Mouse (Mus musculus) urinary bladder, postnatal 4 days (tissue): Measurements from ENCODE around the gene Kbtbd13.
"Not testable (repeated sequence)": the region's sequence is repeated elsewhere in the genome, so short reads cannot be mapped to it uniquely, and the experiment has no call there.

Experiments used
- DNase-seq, 2 experiments: peaks; one replicate each; pipeline ENCODE4 v3.0.0; 2021 to 2022; ENCODE audit warnings: low spot score in 2 of 2

Kbtbd13 gene

DNA sequence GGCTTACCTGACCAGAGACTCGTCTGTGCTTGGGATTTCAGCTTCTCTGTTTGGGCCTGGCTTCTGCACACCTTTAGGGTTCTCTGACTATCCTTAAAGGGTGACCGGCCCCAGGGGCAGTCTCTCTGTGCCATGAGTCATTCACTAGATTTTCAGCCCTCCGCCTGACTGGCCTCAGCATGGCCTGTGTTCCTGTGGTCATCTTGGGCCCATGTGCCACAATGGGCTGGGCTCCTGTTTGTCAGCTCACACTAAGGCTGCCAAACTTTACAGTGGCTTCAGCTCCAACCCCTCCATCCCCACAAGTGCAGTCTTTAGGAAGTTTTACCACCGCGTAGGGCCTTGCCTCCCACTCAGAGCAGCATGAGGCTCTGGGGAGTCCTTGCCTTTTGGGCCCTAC is 38.2 kb downstream of the Kbtbd13 start:
- no peak for DNase-seq

DNA sequence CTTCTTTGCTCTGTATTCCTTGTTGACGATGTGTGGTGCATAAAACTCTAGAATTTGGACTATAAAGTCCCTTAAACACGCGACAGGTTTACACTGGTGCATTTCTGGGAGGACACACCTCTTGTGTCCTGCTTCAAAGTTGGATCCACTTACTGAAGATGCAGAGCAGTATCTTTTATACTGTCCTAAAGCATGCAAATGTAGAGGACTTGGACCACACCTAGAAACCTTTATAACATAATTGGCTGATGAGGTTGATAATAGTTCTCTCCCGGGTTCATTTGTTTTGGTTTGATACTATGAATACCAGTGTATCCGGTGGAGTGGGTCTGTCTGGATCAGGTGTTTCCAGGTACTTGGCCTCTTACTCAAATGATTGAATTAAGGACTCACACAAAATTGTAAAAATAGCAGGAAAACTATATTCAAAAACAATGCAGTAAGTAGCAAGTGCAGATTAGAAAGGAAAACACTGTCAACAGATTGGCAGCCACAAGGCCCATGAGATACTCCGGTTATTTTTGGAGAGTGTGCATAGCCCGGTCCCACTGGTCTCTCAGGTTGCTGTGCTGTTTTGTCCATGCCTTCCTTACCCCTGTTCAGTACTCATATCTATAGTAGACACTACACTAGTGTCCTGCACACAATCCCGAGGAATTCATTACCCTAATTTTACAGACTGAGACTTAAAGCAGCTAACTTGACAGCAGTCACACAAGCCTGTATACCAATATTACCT is 44.2 kb downstream of the Kbtbd13 start:
- DNase-seq, result no peak

DNA sequence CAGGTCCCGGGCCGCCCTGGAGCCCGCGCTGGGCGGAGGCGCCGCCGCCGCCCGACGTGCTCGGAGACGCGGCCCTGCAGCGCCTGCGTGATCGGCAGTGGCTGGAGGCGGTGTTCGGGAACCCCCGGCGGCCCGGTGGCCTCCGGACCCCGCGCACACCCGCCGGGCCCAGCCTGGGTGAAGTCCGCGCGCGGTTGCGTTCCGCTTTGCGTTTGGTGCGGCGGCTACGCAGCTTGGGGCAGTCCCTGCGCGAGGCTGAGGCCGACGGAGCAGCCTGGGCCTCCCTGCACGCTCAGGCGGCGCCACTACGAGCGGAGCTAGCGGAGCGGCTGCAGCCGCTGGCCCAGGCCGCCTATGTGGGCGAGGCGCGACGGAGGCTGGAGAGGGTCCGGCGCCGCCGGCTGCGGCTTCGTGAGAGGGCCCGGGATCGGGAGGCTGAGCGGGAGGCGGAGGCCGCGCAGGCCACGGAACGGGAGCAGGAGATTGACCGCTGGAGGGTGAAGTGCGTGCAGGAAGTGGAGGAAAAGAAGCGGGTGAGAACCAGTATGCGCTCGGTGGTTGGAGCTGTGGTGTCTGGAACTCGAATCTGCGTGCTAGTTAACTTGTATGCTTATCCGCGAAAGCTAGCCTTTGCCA is 44.9 kb downstream of the Kbtbd13 start:
- peak in 1 of 2 experiments; percentile 45 for DNase-seq

DNA sequence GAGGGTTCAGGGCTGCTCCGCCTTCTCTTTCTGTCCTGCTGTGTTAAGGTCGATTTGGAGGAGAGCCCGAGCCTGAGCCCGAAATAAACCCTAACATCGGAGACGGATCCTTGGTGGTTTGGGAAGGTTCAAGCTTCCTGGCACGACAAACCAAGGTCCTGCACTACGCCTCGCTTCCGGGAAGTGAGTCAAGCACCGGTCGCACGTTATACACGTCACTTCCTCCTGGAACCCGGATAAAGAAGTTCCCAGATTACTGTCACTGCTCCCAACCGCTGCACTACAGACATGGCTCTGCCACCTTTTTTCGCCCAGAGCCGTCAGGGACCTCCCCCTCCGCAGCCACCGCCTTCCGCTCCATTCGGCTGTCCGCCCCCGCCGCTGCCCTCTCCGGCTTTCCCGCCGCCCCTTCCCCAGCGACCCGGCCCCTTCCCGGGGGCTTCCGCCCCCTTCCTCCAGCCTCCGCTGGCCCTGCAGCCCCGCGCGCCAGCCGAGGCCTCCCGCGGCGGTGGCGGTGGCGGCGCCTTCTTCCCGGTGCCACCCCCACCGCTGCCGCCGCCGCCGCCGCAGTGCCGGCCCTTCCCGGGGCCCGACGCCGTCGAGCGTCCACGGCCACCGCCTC is 45.5 kb downstream of the Kbtbd13 start, which contains the start of gene Pdcd7:
Gene Pdcd7, plus strand, starts transcription at position 251 of the 622 bp plus-strand sequence.
- DNase-seq, result peak; percentile 89 to 93

DNA sequence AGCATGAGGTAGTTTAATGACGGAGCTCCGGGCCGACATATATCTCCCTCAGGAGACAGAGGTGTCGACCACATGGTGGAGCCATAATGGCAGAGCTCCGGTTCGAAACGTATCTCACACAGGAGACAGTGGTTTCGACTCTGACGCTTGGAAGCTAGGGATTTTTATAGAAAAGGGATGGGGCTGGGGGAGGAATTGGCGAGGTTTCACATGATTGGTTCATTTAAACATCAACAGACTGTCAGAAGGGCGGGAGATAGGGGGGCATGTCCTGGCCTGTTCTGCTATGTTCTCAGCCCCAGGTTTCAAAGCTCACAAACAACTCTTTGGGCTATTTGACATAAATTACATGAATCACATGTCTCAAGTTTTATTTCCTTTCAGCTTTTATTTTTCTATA is 46.0 kb downstream of the Kbtbd13 start:
- not testable (repeated sequence) for DNase-seq

DNA sequence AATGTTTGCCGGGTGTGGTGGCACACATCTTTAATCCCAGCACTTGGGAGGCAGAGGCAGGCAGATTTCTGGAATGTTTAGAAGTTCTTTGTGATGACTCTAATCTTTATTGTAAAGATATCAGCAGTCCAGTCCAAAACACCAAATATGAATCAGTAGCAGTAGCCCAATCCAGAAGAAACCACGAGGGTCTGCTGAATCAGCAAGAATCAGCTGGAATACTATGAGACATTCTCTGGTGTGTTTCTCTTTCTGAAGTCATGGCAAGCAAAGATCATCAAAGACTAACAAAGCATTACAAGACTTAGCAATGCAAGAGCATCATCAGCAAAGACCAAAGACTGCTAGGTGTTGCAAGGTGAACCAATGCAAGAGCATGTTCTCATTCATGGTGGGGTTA is 51.0 kb downstream of the Kbtbd13 start:
- DNase-seq, result no peak

DNA sequence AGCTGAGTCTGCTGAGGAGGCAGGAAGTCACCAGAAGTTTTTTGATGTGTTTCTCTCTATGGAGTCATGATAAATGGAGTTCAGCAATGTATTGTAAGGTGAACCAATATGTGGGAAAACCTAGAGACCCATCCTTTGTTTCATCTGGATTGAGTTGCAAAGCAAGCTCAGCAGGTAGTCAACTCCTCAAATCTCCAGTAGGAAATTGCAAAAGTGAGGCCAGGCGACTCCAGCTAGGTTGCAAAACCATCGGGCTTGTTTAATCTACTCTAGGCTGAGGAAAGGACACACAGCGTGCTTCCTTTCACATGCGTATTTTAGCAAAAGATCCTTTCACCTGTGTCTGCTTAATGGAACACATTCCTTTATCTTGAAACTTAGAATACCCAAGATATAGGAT is 52.3 kb downstream of the Kbtbd13 start:
- DNase-seq, result no peak
